Mouse (Mus musculus) limb, embryonic 15.5 days (tissue): ENCODE measurements around the gene Pcp4. TPM values are rescaled to one million over a fixed set of nuclear protein-coding genes. Genes with fewer than 3 reads are reported as not detected.

Experiments used
- ATAC-seq: fragments of 200-750 bp; cut with Nextera tagmentation; 2 replicates; pipeline ENCODE4 v1.8.0; 2017; ENCODE audit warnings: low read depth, moderate TSS enrichment; ENCODE audit not compliant: insufficient number of reproducible peaks, low FRiP score, low TSS enrichment
- H3K27ac ChIP-seq: fragments of 300-500 bp; sonication (generic); 2 replicates; pipeline ENCODE4 v1.5.1; 2015; ENCODE audit warnings: moderate library complexity, mild to moderate bottlenecking, inconsistent platforms
- H3K27me3 ChIP-seq: fragments of 300-500 bp; sonication (generic); 2 replicates; pipeline ENCODE4 v1.6.1; 2015; ENCODE audit warnings: inconsistent platforms
- H3K36me3 ChIP-seq: fragments of 300-500 bp; sonication (generic); 2 replicates; pipeline ENCODE4 v1.6.1; 2015; ENCODE audit warnings: inconsistent platforms
- H3K4me1 ChIP-seq: fragments of 300-500 bp; sonication (generic); 2 replicates; pipeline ENCODE4 v1.6.1; 2015; ENCODE audit warnings: inconsistent platforms
- H3K4me2 ChIP-seq: fragments of 300-500 bp; sonication (generic); 2 replicates; pipeline ENCODE4 v1.6.1; 2015; ENCODE audit warnings: mild to moderate bottlenecking, inconsistent platforms
- H3K4me3 ChIP-seq: fragments of 300-500 bp; sonication (generic); 2 replicates; pipeline ENCODE4 v1.5.1; 2015; ENCODE audit warnings: mild to moderate bottlenecking, inconsistent platforms
- H3K9ac ChIP-seq: fragments of 300-500 bp; sonication (generic); 2 replicates; pipeline ENCODE4 v1.6.1; 2015; ENCODE audit warnings: inconsistent platforms
- H3K9me3 ChIP-seq: fragments of 300-500 bp; sonication (generic); 2 replicates; pipeline ENCODE4 v1.6.1; 2016; ENCODE audit warnings: inconsistent platforms
- WGBS: fragments of 180-500 bp; shearing (Covaris S2); methylation state at CpG from one replicate; pipeline ENCODE4 v1.1.7; 2015; 5-methylcytosine and 5-hydroxymethylcytosine counted together
- polyA plus RNA-seq: library from polyadenylated mRNA; unstranded; fragments of >200 nt; fragmentation: Nextera tagmentation; extraction: Ambion mirVana; gene quantifications from 2 replicates; pipeline ENCODE4 v1.2.1, GENCODE M21; 2015

Gene Pcp4
- polyA plus RNA-seq, 1 experiment from 2014 or later, result 10.8 TPM

- Histone ChIP-seq H3K9ac (no peak overlapping the region), H3K27me3 (no peaks in the 10 kb centered on the region), H3K36me3 (no peaks in the 10 kb centered on the region), H3K27ac (no peak overlapping the region), H3K4me1 (no peaks in the 10 kb centered on the region), H3K9me3 (no peaks in the 10 kb centered on the region), H3K4me2 (no peak overlapping the region), H3K4me3 (no peak overlapping the region)
- WGBS, result 84% methylated on average over 5 of the region's 5 CpGs
- no peak for ATAC-seq
Measured at GRCm38 (mm10) chr16:96488038-96488437, 20.6 kb downstream of the Pcp4 start.

- H3K9me3 ChIP-seq, result no peaks in the 10 kb centered on the region
- no peaks in the 10 kb centered on the region for H3K4me1 ChIP-seq
- no peak overlapping the region for H3K4me2 ChIP-seq
- no peak overlapping the region for H3K27ac ChIP-seq
- no peaks in the 10 kb centered on the region for H3K27me3 ChIP-seq
- no peaks in the 10 kb centered on the region for H3K36me3 ChIP-seq
- no peak overlapping the region for H3K9ac ChIP-seq
- H3K4me3 ChIP-seq, result no peak overlapping the region
- WGBS, result 76% methylated on average over 3 of the region's 3 CpGs
- ATAC-seq, result no peak
Measured at GRCm38 (mm10) chr16:96491530-96491929, 24.1 kb downstream of the Pcp4 start.

- H3K27ac ChIP-seq, result no peak overlapping the region
- no peaks in the 10 kb centered on the region for H3K9me3 ChIP-seq
- 55% methylated on average over 6 of the region's 6 CpGs for WGBS
- no peaks in the 10 kb centered on the region for H3K36me3 ChIP-seq
- H3K9ac ChIP-seq, result no peak overlapping the region
- H3K27me3 ChIP-seq, result no peaks in the 10 kb centered on the region
- no peak overlapping the region for H3K4me2 ChIP-seq
- no peak for ATAC-seq
- no peak overlapping the region for H3K4me3 ChIP-seq
- no peaks in the 10 kb centered on the region for H3K4me1 ChIP-seq
Measured at GRCm38 (mm10) chr16:96494079-96494478, 26.7 kb downstream of the Pcp4 start.

- H3K27me3 ChIP-seq, result no peaks in the 10 kb centered on the region
- H3K4me1 ChIP-seq, result no peaks in the 10 kb centered on the region
- no peaks in the 10 kb centered on the region for H3K36me3 ChIP-seq
- no peak overlapping the region for H3K4me3 ChIP-seq
- no peak overlapping the region for H3K9ac ChIP-seq
- no peaks in the 10 kb centered on the region for H3K9me3 ChIP-seq
- ATAC-seq, result no peak
- no peak overlapping the region for H3K27ac ChIP-seq
- H3K4me2 ChIP-seq, result no peak overlapping the region
- whole genome bisulfite sequencing, result 60% methylated on average over 7 of the region's 7 CpGs
Measured at GRCm38 (mm10) chr16:96498951-96499350, 31.5 kb downstream of the Pcp4 start.

GRCm38 (mm10) chr16:96501241-96501640, 33.8 kb downstream of the Pcp4 start:
- ATAC-seq, result no peak
- Histone ChIP-seq H3K36me3 (no peaks in the 10 kb centered on the region), H3K27ac (no peak overlapping the region), H3K9ac (no peak overlapping the region), H3K9me3 (no peaks in the 10 kb centered on the region), H3K4me3 (no peak overlapping the region), H3K4me1 (no peaks in the 10 kb centered on the region), H3K4me2 (no peak overlapping the region), H3K27me3 (no peaks in the 10 kb centered on the region)
- WGBS, result 81% methylated on average over 6 of the region's 6 CpGs

GRCm38 (mm10) chr16:96502586-96502985, 35.2 kb downstream of the Pcp4 start:
- no peaks in the 10 kb centered on the region for H3K36me3 ChIP-seq
- no peak overlapping the region for H3K4me3 ChIP-seq
- no peak overlapping the region for H3K4me2 ChIP-seq
- 38% methylated on average over 3 of the region's 3 CpGs for WGBS
- no peaks in the 10 kb centered on the region for H3K9me3 ChIP-seq
- no peaks in the 10 kb centered on the region for H3K27me3 ChIP-seq
- H3K4me1 ChIP-seq, result 0 out of 2 replicates have a peak, but pooled peaks cover 5% of the 10 kb centered on the region
- no peak overlapping the region for H3K9ac ChIP-seq
- H3K27ac ChIP-seq, result no peak overlapping the region
- ATAC-seq, result no peak

- H3K9ac ChIP-seq, result no peak overlapping the region
- no peaks in the 10 kb centered on the region for H3K36me3 ChIP-seq
- no peak for ATAC-seq
- WGBS, result 70% methylated on average over 3 of the region's 3 CpGs
- no peak overlapping the region for H3K4me3 ChIP-seq
- H3K27ac ChIP-seq, result no peak overlapping the region
- H3K4me1 ChIP-seq, result no peaks in the 10 kb centered on the region
- no peaks in the 10 kb centered on the region for H3K9me3 ChIP-seq
- H3K27me3 ChIP-seq, result no peaks in the 10 kb centered on the region
- no peak overlapping the region for H3K4me2 ChIP-seq
Measured at GRCm38 (mm10) chr16:96514466-96514865, 47.1 kb downstream of the Pcp4 start.

GRCm38 (mm10) chr16:96527476-96527875, 60.1 kb downstream of the Pcp4 start:
- WGBS, result 85% methylated on average over 3 of the region's 3 CpGs

GRCm38 (mm10) chr16:96528471-96528870, 61.1 kb downstream of the Pcp4 start:
- WGBS, result 35% methylated on average over 4 of the region's 4 CpGs
- H3K27me3 ChIP-seq, result no peaks in the 10 kb centered on the region

More at GRCm38 (mm10) chr16:96527476-96527875, 60.1 kb downstream of the Pcp4 start:
- H3K4me3 ChIP-seq, result no peak overlapping the region
- H3K36me3 ChIP-seq, result no peaks in the 10 kb centered on the region
- no peak overlapping the region for H3K4me2 ChIP-seq
- no peaks in the 10 kb centered on the region for H3K27me3 ChIP-seq
- H3K27ac ChIP-seq, result no peak overlapping the region
- no peak for ATAC-seq
- no peaks in the 10 kb centered on the region for H3K4me1 ChIP-seq
- no peak overlapping the region for H3K9ac ChIP-seq
- H3K9me3 ChIP-seq, result no peaks in the 10 kb centered on the region

GRCm38 (mm10) chr16:96529896-96530568, 62.6 kb downstream of the Pcp4 start:
- Histone ChIP-seq H3K9ac (no peak overlapping the region), H3K9me3 (no peaks in the 10 kb centered on the region), H3K27ac (no peak overlapping the region), H3K27me3 (no peaks in the 10 kb centered on the region), H3K36me3 (no peaks in the 10 kb centered on the region), H3K4me2 (no peak overlapping the region), H3K4me3 (no peak overlapping the region), H3K4me1 (no peaks in the 10 kb centered on the region)
- no peak for ATAC-seq
- WGBS, result 67% methylated on average over 9 of the region's 9 CpGs

More at GRCm38 (mm10) chr16:96528471-96528870, 61.1 kb downstream of the Pcp4 start:
- H3K9me3 ChIP-seq, result no peaks in the 10 kb centered on the region
- no peak for ATAC-seq
- no peaks in the 10 kb centered on the region for H3K4me1 ChIP-seq
- no peak overlapping the region for H3K4me3 ChIP-seq
- H3K27ac ChIP-seq, result no peak overlapping the region
- no peak overlapping the region for H3K4me2 ChIP-seq
- no peak overlapping the region for H3K9ac ChIP-seq
- no peaks in the 10 kb centered on the region for H3K36me3 ChIP-seq

- H3K36me3 ChIP-seq, result no peaks in the 10 kb centered on the region
- no peaks in the 10 kb centered on the region for H3K4me1 ChIP-seq
- no peak overlapping the region for H3K27ac ChIP-seq
- no peaks in the 10 kb centered on the region for H3K27me3 ChIP-seq
- H3K4me2 ChIP-seq, result no peak overlapping the region
- H3K9ac ChIP-seq, result no peak overlapping the region
- no peak overlapping the region for H3K4me3 ChIP-seq
- no peak for ATAC-seq
- WGBS, result 38% methylated on average over 3 of the region's 3 CpGs
- no peaks in the 10 kb centered on the region for H3K9me3 ChIP-seq
Measured at GRCm38 (mm10) chr16:96530569-96530898, 63.1 kb downstream of the Pcp4 start.

GRCm38 (mm10) chr16:96531029-96531428, 63.6 kb downstream of the Pcp4 start:
- H3K4me1 ChIP-seq, result no peaks in the 10 kb centered on the region
- ATAC-seq, result no peak
- no peaks in the 10 kb centered on the region for H3K9me3 ChIP-seq
- 66% methylated on average over 4 of the region's 4 CpGs for WGBS
- H3K27ac ChIP-seq, result no peak overlapping the region
- no peak overlapping the region for H3K4me2 ChIP-seq
- H3K9ac ChIP-seq, result no peak overlapping the region
- no peaks in the 10 kb centered on the region for H3K36me3 ChIP-seq
- H3K27me3 ChIP-seq, result no peaks in the 10 kb centered on the region
- no peak overlapping the region for H3K4me3 ChIP-seq

- no peak for ATAC-seq
- H3K4me3 ChIP-seq, result no peak overlapping the region
- H3K4me1 ChIP-seq, result no peaks in the 10 kb centered on the region
- H3K27ac ChIP-seq, result no peak overlapping the region
- no peak overlapping the region for H3K4me2 ChIP-seq
- 66% methylated on average over 8 of the region's 8 CpGs for WGBS
- no peaks in the 10 kb centered on the region for H3K27me3 ChIP-seq
- no peak overlapping the region for H3K9ac ChIP-seq
- H3K9me3 ChIP-seq, result no peaks in the 10 kb centered on the region
- H3K36me3 ChIP-seq, result no peaks in the 10 kb centered on the region
Measured at GRCm38 (mm10) chr16:96533710-96534109, 66.3 kb downstream of the Pcp4 start.
